Mouse (Mus musculus): ENCODE measurements around the gene Rraga. TPM values are rescaled to one million over a fixed set of nuclear protein-coding genes. Genes with fewer than 3 reads are reported as not detected.
A peak's percentile ranks its signal among the peaks of the same experiment; 100 is the strongest.

Rraga gene
- 71.7 and 77.5 TPM in 2 replicates for polyA plus RNA-seq (2015; fragmentation: Nextera tagmentation; extraction: Ambion mirVana)

DNA sequence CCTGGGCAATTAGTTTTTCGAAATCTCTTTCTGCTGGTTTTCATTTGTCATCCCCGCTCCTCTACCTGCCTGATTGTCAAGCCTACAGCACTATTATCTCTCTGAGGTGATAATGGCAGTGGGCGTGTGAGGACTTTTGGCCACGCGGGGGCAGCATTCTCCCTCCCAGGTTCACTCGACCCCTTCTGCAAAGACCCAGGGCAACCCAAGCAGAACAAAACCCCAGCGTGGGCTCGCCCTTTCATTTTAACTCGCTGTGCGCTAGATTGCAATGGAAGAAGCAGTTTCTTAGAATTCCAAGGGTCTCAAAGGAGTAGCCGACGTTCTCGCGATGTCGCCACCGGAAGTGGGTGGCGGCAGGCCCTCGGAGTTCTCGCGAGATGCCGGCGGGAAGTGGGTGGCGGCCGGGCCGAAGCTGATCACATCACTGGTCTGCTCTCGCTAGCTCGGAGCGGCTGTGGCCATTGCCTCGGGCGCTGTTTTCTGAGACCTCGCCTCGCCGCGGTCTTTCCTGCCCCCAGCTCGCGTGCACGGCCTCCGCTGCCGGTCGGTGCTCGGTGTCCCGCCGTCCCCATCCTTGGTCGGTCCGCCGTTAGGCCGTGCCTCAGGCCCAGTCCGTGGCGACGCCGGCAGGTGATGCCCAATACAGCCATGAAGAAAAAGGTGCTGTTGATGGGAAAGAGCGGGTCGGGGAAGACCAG is at the start of gene Rraga:
Rraga (plus strand) TSS at position 386 of the 701 bp plus-strand sequence.
- peak within 1 kb of the TSS; percentile 97 for H3K27ac ChIP-seq
- H3K36me3 ChIP-seq = peaks cover 6% of the 10 kb centered on the region; the same call in 1 of the 2 replicates
- under 1% methylated on average over 53 of the region's 53 CpGs for WGBS
- no peaks in the 10 kb centered on the region for H3K27me3 ChIP-seq
- peak within 1 kb of the TSS; percentile 75 for H3K4me2 ChIP-seq
- H3K9me3 ChIP-seq = no peaks in the 10 kb centered on the region
- H3K9ac ChIP-seq = peak within 1 kb of the TSS; percentile 82
- peaks cover 22% of the 10 kb centered on the region for H3K4me1 ChIP-seq
- ATAC-seq (ENCODE audit: borderline replicate concordance, extremely low read depth, low FRiP score, low TSS enrichment) = peak; percentile 98
- peak within 1 kb of the TSS; percentile 72 for H3K4me3 ChIP-seq

DNA sequence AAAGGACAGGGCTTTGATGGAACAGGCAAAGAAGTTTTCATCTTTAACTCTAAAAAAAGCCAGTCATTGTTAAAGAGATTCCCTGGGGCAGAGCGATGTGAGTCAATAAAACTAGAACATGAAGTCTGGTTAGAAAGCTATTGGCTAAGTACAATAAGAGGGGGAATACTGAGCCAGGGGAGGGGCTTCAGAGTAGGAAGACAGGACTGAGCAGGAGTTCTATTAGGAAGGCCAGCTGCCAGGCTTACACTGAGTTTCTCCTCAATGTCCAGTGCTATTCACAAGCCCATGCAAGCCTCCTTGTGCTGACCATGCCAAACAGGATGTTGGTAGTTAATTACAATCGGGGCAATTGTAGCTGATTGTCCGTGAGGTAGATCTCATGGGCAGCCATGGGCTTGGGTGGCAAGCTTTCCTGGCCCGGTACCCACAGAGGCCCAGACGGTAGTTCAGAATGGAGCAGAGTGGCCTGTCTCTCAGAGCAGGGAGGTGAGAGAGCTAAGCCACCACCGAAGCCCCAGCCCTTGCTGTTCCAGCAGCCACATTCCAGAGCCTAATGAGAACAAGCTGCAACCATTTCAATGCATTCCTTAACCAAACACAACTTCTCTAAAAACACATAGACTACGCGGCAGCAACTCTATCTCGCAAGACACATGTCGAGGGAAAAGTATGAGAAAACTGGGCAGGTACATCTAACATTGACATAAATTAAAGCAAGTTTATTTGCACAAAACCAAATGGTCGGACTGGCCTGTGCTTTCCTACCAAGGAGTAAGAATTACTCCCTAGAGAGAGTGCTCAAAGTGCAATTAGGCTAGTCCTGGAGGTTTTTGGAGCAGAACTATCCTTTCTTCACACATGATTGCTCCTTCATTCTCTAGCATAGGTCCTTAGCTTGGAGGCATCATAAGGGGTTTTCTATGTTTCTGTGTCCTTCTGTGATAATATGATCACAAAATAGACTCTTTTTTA is 48.0 kb upstream of the Rraga start:
- WGBS = 47% methylated on average over 11 of the region's 11 CpGs
- Histone ChIP-seq H3K4me1 (no peaks in the 10 kb centered on the region), H3K27ac (no peak overlapping the region), H3K4me3 (no peak overlapping the region), H3K36me3 (no peaks in the 10 kb centered on the region), H3K4me2 (no peak overlapping the region), H3K9me3 (no peaks in the 10 kb centered on the region), H3K27me3 (no peaks in the 10 kb centered on the region), H3K9ac (no peak overlapping the region)
- ATAC-seq (ENCODE audit: borderline replicate concordance, extremely low read depth, low FRiP score, low TSS enrichment) = 0 out of 2 replicates have a peak, but pooled peaks have one; percentile 19

- no peaks in the 10 kb centered on the region for H3K9me3 ChIP-seq
- H3K4me1 ChIP-seq = peaks cover 3% of the 10 kb centered on the region; the same call in 1 of the 2 replicates
- H3K4me2 ChIP-seq = no peak overlapping the region
- no peak overlapping the region for H3K9ac ChIP-seq
- H3K27ac ChIP-seq = no peak overlapping the region
- H3K36me3 ChIP-seq = no peaks in the 10 kb centered on the region
- H3K27me3 ChIP-seq = no peaks in the 10 kb centered on the region
- no peak overlapping the region for H3K4me3 ChIP-seq
- WGBS = 71% methylated on average over 6 of the region's 6 CpGs
- ATAC-seq (ENCODE audit: borderline replicate concordance, extremely low read depth, low FRiP score, low TSS enrichment) = no peak
Measured at GRCm38 (mm10) chr4:86529161-86529560, 46.3 kb upstream of the Rraga start.

DNA sequence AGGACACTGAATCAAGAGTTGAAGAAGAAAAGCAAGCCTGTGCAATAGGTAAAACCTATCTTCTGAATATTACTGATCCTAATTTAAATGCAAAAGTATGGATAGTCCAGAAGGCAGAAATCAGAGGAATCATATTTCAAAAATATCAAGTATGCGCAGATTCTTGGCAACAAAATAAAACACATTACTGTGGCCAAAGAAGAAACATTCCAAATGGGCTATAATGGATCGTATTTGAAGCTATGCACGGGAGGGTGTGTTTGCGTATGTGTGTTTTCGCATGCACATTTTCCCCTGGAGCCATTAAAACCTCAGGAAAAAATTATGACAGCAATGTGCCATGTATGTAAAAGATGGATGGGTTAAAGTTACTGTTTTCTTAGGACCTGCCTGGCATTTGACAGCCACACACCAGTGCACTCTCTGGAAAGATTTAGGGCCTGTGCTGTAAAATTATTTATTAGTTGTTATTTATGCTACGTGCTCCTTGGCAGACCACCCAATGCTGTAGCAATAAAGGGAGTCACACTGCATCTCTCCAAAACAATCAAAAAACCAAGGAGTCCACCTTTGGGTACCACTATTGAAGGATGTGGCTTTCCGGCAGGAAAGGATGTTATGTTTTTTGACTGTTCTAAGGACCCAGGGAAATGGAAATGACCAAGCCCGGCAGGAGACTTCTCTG is 41.9 kb upstream of the Rraga start:
- no peak overlapping the region for H3K4me3 ChIP-seq
- H3K27me3 ChIP-seq = no peaks in the 10 kb centered on the region
- no peak overlapping the region for H3K27ac ChIP-seq
- peaks cover 4% of the 10 kb centered on the region; the same call in 1 of the 2 replicates for H3K4me1 ChIP-seq
- H3K9me3 ChIP-seq = no peaks in the 10 kb centered on the region
- H3K9ac ChIP-seq = no peak overlapping the region
- WGBS = 55% methylated on average over 8 of the region's 8 CpGs
- H3K4me2 ChIP-seq = no peak overlapping the region
- H3K36me3 ChIP-seq = no peaks in the 10 kb centered on the region
- ATAC-seq (ENCODE audit: borderline replicate concordance, extremely low read depth, low FRiP score, low TSS enrichment) = no peak

DNA sequence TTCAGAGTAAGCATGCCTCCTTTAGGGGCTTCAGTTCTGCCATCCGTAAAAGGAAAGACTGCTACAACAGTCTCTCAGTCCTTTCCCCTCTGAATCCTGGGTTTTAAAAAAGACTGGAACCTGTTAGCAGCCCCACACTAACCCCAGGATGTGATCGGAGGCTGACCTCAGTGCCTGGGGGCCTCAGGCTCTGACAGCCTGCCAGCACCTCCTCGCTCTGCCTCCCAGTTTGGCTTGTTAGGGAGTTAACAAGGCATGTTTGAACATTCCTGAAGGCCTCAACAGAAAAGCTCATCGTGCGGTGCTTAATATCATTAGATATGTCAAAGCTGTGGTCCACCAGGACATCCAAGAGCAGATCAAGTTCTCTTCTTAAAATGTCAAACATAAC is 41.4 kb upstream of the Rraga start:
- H3K4me2 ChIP-seq = no peak overlapping the region
- ATAC-seq (ENCODE audit: borderline replicate concordance, extremely low read depth, low FRiP score, low TSS enrichment) = no peak
- peaks cover 4% of the 10 kb centered on the region; the same call in 1 of the 2 replicates for H3K4me1 ChIP-seq
- H3K36me3 ChIP-seq = no peaks in the 10 kb centered on the region
- WGBS = 62% methylated on average over 5 of the region's 5 CpGs
- no peaks in the 10 kb centered on the region for H3K27me3 ChIP-seq
- no peak overlapping the region for H3K27ac ChIP-seq
- no peak overlapping the region for H3K9ac ChIP-seq
- H3K9me3 ChIP-seq = no peaks in the 10 kb centered on the region
- H3K4me3 ChIP-seq = no peak overlapping the region

DNA sequence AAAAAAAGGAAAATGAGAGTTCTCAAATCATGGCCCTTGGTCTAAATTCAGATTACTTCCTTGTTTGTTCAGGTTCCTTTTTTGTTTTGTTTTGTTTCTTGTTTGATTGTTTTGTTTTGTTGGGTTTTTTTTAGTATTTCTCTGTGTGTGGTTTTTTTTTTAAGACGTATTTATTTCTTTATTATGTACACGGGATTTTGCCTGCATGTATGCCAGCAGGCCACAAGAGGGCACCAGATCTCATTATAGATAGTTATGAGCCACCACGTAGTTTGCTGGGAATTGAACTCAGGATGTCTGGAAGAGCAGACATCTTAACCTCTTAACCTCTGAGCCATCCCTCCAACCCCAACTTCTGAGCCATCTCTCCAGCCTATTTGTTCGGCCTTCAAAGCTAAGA is 37.5 kb upstream of the Rraga start:
- WGBS = 39% methylated on average over 4 of the region's 4 CpGs

DNA sequence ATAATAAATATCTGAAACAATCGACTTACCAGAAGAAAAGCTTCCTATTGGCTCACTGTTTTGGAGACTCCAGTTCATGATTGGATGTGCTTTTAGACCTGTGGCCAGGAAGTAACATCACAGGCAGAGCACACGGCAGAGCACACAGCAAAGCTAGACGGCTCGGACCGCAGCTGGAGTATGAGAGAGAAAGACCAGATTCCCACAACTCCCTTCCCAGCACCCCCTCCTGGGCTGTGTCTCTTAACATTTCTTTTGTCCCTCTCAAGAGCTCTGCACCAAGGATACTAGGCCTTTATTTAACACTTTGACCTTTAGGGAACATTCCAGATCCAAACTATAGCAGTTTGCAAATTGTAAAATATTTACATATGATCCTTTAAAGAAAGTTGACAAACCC is 36.5 kb upstream of the Rraga start:
- H3K9ac ChIP-seq = no peak overlapping the region
- H3K27ac ChIP-seq = no peak overlapping the region
- H3K9me3 ChIP-seq = no peaks in the 10 kb centered on the region
- peaks cover 3% of the 10 kb centered on the region; the same call in 1 of the 2 replicates for H3K4me1 ChIP-seq
- 89% methylated on average over 5 of the region's 5 CpGs for WGBS
- H3K4me2 ChIP-seq = no peak overlapping the region
- no peak for ATAC-seq (ENCODE audit: borderline replicate concordance, extremely low read depth, low FRiP score, low TSS enrichment)
- no peak overlapping the region for H3K4me3 ChIP-seq
- no peaks in the 10 kb centered on the region for H3K27me3 ChIP-seq
- H3K36me3 ChIP-seq = no peaks in the 10 kb centered on the region

More for the DNA sequence above, 37.5 kb upstream of the Rraga start:
- ATAC-seq (ENCODE audit: borderline replicate concordance, extremely low read depth, low FRiP score, low TSS enrichment) = no peak
- Histone ChIP-seq H3K4me2 (no peak overlapping the region), H3K27me3 (no peaks in the 10 kb centered on the region), H3K4me3 (no peak overlapping the region), H3K9me3 (no peaks in the 10 kb centered on the region), H3K27ac (no peak overlapping the region), H3K36me3 (no peaks in the 10 kb centered on the region), H3K9ac (no peak overlapping the region), H3K4me1 (peaks cover 4% of the 10 kb centered on the region; the same call in 1 of the 2 replicates)

DNA sequence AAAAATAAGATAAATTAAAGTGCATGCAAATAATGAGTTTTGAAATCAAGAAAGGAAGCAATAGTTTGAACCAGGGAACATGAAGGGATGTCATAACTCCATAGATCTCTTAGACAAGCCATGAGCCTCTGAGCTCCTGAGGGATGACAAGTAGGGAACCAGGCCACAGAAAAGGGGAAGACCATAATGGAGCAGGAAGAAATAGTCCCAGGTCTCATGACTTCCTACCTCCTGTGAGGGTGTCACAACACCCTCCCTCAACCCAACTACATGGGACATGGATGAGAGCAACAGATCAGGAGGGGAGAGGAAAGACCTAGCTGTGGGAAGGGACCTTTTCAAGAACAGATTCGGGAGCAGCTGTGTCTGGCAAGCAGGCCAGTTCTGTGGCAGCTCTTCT is 33.9 kb upstream of the Rraga start:
- H3K36me3 ChIP-seq = no peaks in the 10 kb centered on the region
- no peak overlapping the region for H3K4me2 ChIP-seq
- no peak overlapping the region for H3K4me3 ChIP-seq
- no peaks in the 10 kb centered on the region for H3K9me3 ChIP-seq
- no peak for ATAC-seq (ENCODE audit: borderline replicate concordance, extremely low read depth, low FRiP score, low TSS enrichment)
- no peaks in the 10 kb centered on the region for H3K27me3 ChIP-seq
- whole genome bisulfite sequencing = 89% methylated on average over 1 of the region's 1 CpGs
- no peak overlapping the region for H3K9ac ChIP-seq
- H3K4me1 ChIP-seq = no peaks in the 10 kb centered on the region
- no peak overlapping the region for H3K27ac ChIP-seq

- no peak overlapping the region for H3K4me2 ChIP-seq
- 91% methylated on average over 3 of the region's 3 CpGs for WGBS
- no peak overlapping the region for H3K27ac ChIP-seq
- no peaks in the 10 kb centered on the region for H3K27me3 ChIP-seq
- no peak overlapping the region for H3K9ac ChIP-seq
- H3K4me1 ChIP-seq = no peaks in the 10 kb centered on the region
- H3K36me3 ChIP-seq = no peaks in the 10 kb centered on the region
- no peaks in the 10 kb centered on the region for H3K9me3 ChIP-seq
- no peak overlapping the region for H3K4me3 ChIP-seq
- ATAC-seq (ENCODE audit: borderline replicate concordance, extremely low read depth, low FRiP score, low TSS enrichment) = no peak
Measured at GRCm38 (mm10) chr4:86543999-86544398, 31.5 kb upstream of the Rraga start.

DNA sequence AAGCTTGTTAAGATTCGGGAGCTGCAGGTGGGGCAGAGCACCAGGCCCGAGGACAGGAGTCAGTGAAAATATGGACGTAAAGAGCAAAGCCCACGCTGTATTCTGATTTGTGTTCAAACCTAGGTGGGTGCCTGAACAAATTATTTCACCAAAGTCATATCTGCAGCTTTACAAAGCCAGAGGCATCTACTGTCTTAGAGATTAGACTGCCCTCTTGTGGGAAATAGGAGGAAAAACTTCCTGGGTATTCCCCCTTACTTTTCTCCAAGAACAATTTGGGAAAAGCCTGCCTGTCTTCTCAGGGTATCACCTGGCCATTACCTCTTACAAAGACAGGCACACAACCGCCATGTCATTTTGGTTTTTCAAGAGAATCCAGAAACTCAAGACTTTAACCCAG is 29.9 kb upstream of the Rraga start:
- Histone ChIP-seq H3K9me3 (no peaks in the 10 kb centered on the region), H3K4me1 (no peaks in the 10 kb centered on the region), H3K36me3 (no peaks in the 10 kb centered on the region), H3K4me2 (no peak overlapping the region), H3K4me3 (no peak overlapping the region), H3K9ac (no peak overlapping the region), H3K27me3 (no peaks in the 10 kb centered on the region), H3K27ac (no peak overlapping the region)
- WGBS = 45% methylated on average over 5 of the region's 5 CpGs
- ATAC-seq (ENCODE audit: borderline replicate concordance, extremely low read depth, low FRiP score, low TSS enrichment) = no peak

- no peaks in the 10 kb centered on the region for H3K27me3 ChIP-seq
- WGBS = 77% methylated on average over 9 of the region's 9 CpGs
- no peaks in the 10 kb centered on the region for H3K4me1 ChIP-seq
- no peaks in the 10 kb centered on the region for H3K36me3 ChIP-seq
- no peak overlapping the region for H3K9ac ChIP-seq
- no peak overlapping the region for H3K4me3 ChIP-seq
- ATAC-seq (ENCODE audit: borderline replicate concordance, extremely low read depth, low FRiP score, low TSS enrichment) = no peak
- no peaks in the 10 kb centered on the region for H3K9me3 ChIP-seq
- no peak overlapping the region for H3K27ac ChIP-seq
- H3K4me2 ChIP-seq = no peak overlapping the region
Measured at GRCm38 (mm10) chr4:86548332-86548731, 27.1 kb upstream of the Rraga start.

Data from lung, embryonic 15.5 days (tissue).